Comparison of ENCODE assay signal across 10 mouse cellular contexts in the genomic region with DNA sequence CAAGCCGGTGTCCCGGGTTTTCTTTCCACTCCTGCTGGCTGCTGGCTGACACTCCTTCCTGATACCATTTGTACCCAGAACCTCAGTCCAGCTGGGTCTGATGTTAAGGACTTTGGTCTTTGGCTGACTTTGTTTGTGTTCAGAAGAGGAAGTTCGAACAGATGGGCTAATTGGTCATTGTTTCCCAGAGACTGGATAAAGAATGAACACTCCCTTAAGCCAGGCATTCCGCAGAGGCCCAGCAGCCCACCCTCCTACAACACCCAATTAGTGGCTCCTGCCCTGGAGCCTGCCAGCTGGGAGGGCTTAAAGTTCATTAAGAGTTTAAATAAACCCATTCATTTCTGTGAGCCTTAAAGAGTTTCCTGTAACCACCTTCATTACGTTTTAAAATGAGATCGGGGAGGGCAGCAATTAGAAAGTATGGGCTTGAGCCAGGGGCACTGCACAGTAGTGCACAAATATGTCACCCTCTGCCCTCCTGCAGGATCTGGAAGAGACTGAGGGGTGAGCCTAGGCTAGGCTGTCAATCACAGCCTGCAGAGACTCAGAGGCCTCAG.
A peak's percentile ranks its signal among the peaks of the same experiment; 100 is the strongest.
DNase-seq lines count a peak whose midpoint lies in the region; ATAC-seq and TF ChIP-seq lines count a peak whose summit lies in the region.
"Had no signal": no experiment of that assay in that cellular context is flagged by ENCODE, and none has a peak within 500 bp of the region (broad histone marks: within the 10 kb centered on the region; RNA-seq: fewer than 3 reads in every experiment).

No protein-coding gene starts in this region.

- H3K4me3 ChIP-seq in lung, embryonic 14.5 days (ENCODE audit: low read depth, low read length): no peak overlapping the region
- no peak overlapping the region for H3K4me3 ChIP-seq in lung, adult 2 months (replicated peaks; ENCODE audit: extremely low read depth, low read depth, low read length)
- no peak overlapping the region for H3K4me3 ChIP-seq in forebrain, embryonic 13.5 days
- H3K4me3 ChIP-seq in stomach, embryonic 16.5 days (replicated peaks; ENCODE audit: low read length): no peak overlapping the region

- DNase-seq in lung, embryonic 14.5 days: peak; percentile 72
- DNase-seq in lung, adult 2 months: no peak
- DNase-seq in kidney, postnatal 14 days: peak; percentile 36
- no peak for DNase-seq in layer of hippocampus, postnatal 14 days (ENCODE audit: low spot score in 2 of 2)
- DNase-seq in ovary, adult 18-20 months (ENCODE audit: low spot score): no peak
- no peak for DNase-seq in c-Kit-positive CD71-positive TER-119-positive erythroid progenitor cells, embryonic 14.5 days (ENCODE audit: low spot score)
- DNase-seq: cerebellum, adult 18-20 months had no signal

- no peaks in the 10 kb centered on the region for H3K4me1 ChIP-seq in lung, embryonic 14.5 days (ENCODE audit: insufficient read depth)
- peaks cover 2% of the 10 kb centered on the region; the same call in 1 of the 2 replicates for H3K4me1 ChIP-seq in lung, adult 2 months (ENCODE audit: control insufficient read depth, insufficient read depth, low read length)
- H3K4me1 ChIP-seq in forebrain, embryonic 13.5 days: peaks cover 35% of the 10 kb centered on the region
- peaks cover 3% of the 10 kb centered on the region; the same call in 1 of the 2 replicates for H3K4me1 ChIP-seq in stomach, embryonic 16.5 days (ENCODE audit: control insufficient read depth, insufficient read depth, low read length)

- ATAC-seq in lung, embryonic 14.5 days (ENCODE audit: insufficient read depth): peak; percentile 82
- ATAC-seq in forebrain, embryonic 13.5 days: peak; percentile 97
- peak; percentile 39; the same call in 1 of the 2 replicates for ATAC-seq in stomach, embryonic 16.5 days (ENCODE audit: insufficient read depth, low FRiP score)

- no peaks in the 10 kb centered on the region for H3K9me3 ChIP-seq in lung, embryonic 14.5 days (ENCODE audit: low read depth, low read length)
- H3K9me3 ChIP-seq in forebrain, embryonic 13.5 days (replicated peaks): no peaks in the 10 kb centered on the region
- no peaks in the 10 kb centered on the region for H3K9me3 ChIP-seq in stomach, embryonic 16.5 days (replicated peaks; ENCODE audit: control insufficient read depth, low read length)

- no peak overlapping the region for H3K4me2 ChIP-seq in lung, embryonic 14.5 days
- H3K4me2 ChIP-seq in forebrain, embryonic 13.5 days: no peak overlapping the region
- H3K4me2 ChIP-seq in stomach, embryonic 16.5 days (ENCODE audit: low read depth, low read length): no peak overlapping the region

- H3K9ac ChIP-seq in lung, embryonic 14.5 days: no peak overlapping the region
- no peak overlapping the region for H3K9ac ChIP-seq in forebrain, embryonic 13.5 days
- no peak overlapping the region for H3K9ac ChIP-seq in stomach, embryonic 16.5 days (ENCODE audit: low read length)
- H3K9ac ChIP-seq: liver, embryonic 14.5 days had no signal

- 11% methylated on average over 6 of the region's 6 CpGs for WGBS in lung, embryonic 14.5 days
- 16% methylated on average over 6 of the region's 6 CpGs for WGBS in lung, adult 2 months
- WGBS in forebrain, embryonic 13.5 days: 1% methylated on average over 6 of the region's 6 CpGs
- whole genome bisulfite sequencing in stomach, embryonic 16.5 days: 20% methylated on average over 6 of the region's 6 CpGs

- no peaks in the 10 kb centered on the region for H3K36me3 ChIP-seq in lung, embryonic 14.5 days (ENCODE audit: insufficient read depth)
- H3K36me3 ChIP-seq in forebrain, embryonic 13.5 days (ENCODE audit: poor library complexity, severe bottlenecking): no peaks in the 10 kb centered on the region
- no peaks in the 10 kb centered on the region for H3K36me3 ChIP-seq in stomach, embryonic 16.5 days (ENCODE audit: control insufficient read depth, insufficient read depth, low read length)

- TF ChIP-seq CTCF in lung, embryonic 14.5 days (IDR thresholded peaks at IDR 0.05; ENCODE audit: low read depth): no peak
- no peak for TF ChIP-seq CTCF in lung, adult 2 months (IDR thresholded peaks at IDR 0.05; ENCODE audit: insufficient read depth, low read length)

- peak overlapping the region; percentile 24; the same call in 1 of the 2 replicates for H3K27ac ChIP-seq in lung, embryonic 14.5 days (ENCODE audit: low read depth)
- no peak overlapping the region for H3K27ac ChIP-seq in forebrain, embryonic 13.5 days
- no peak overlapping the region for H3K27ac ChIP-seq in stomach, embryonic 16.5 days (ENCODE audit: low read length)
- H3K27ac ChIP-seq: liver, embryonic 14.5 days had no signal

- TF ChIP-seq POLR2A in lung, adult 2 months (IDR thresholded peaks at IDR 0.05; ENCODE audit: borderline replicate concordance, extremely low read depth, low read depth, low read length): no peak

- no peaks in the 10 kb centered on the region for H3K27me3 ChIP-seq in lung, embryonic 14.5 days (ENCODE audit: insufficient read depth, low read length)
- H3K27me3 ChIP-seq in forebrain, embryonic 13.5 days: peaks cover 71% of the 10 kb centered on the region
- H3K27me3 ChIP-seq in stomach, embryonic 16.5 days (ENCODE audit: control insufficient read depth, insufficient read depth, low read length): no peaks in the 10 kb centered on the region

Comparison
In these comparisons a context has a peak if more than half of its experiments do, and no peak if none do; other contexts are left out.
1. DNase-seq: peak in lung, embryonic 14.5 days (single experiment) and kidney, postnatal 14 days (single experiment); none in lung, adult 2 months (single experiment), layer of hippocampus, postnatal 14 days (0 of 2), ovary, adult 18-20 months (single experiment) and c-Kit-positive CD71-positive TER-119-positive erythroid progenitor cells, embryonic 14.5 days (single experiment).
2. ATAC-seq: peak in every context shown above with its lines; median percentile 97 in forebrain, embryonic 13.5 days; 82 in lung, embryonic 14.5 days; 39 in stomach, embryonic 16.5 days.